Mouse (Mus musculus) kidney, adult 2 months (tissue): ENCODE results near the gene Clcnkb.

Source experiments
- CTCF ChIP-seq: fragments of 200-500 bp; conservative IDR thresholded peaks from 2 replicates; pipeline ENCODE4 v1.5.1; 2011; ENCODE audit warnings: low read depth, mild to moderate bottlenecking, control low read depth, low read length, moderate library complexity, mixed read lengths; ENCODE audit not compliant: insufficient read depth, insufficient read length
- POLR2A ChIP-seq: fragments of 200-500 bp; IDR thresholded peaks from one replicate; pipeline ENCODE4 v1.6.1; 2011; ENCODE audit warnings: low read depth, low read length, control low read depth

DNA sequence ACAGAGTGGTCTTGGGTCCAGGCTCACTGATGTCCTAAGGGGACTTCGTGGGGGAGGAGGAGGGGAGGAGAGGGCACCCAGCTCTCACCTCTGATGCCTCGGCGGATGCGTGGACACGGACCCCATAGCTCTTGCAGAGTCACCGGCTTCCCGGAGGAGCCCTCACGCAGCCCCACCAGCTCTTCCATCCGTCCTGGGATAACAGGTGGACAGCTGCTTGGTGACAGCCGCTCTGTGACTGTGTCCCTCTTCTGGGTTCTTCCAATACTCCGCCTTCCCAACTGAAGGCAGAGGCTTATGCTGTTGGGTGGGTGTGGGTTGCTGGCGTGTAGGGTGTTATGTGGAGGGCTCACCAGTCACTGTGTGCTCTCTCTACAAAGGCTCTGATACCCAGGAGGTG, 18.0 kb downstream of the Clcnkb start:
- TF ChIP-seq CTCF (no peak), POLR2A (no peak)
